Mouse (Mus musculus): Measurements from ENCODE around the gene Dus1l.
"Not testable (repeated sequence)": the region's sequence is repeated elsewhere in the genome, so short reads cannot be mapped to it uniquely, and the experiment has no call there.

Gene Dus1l

DNA sequence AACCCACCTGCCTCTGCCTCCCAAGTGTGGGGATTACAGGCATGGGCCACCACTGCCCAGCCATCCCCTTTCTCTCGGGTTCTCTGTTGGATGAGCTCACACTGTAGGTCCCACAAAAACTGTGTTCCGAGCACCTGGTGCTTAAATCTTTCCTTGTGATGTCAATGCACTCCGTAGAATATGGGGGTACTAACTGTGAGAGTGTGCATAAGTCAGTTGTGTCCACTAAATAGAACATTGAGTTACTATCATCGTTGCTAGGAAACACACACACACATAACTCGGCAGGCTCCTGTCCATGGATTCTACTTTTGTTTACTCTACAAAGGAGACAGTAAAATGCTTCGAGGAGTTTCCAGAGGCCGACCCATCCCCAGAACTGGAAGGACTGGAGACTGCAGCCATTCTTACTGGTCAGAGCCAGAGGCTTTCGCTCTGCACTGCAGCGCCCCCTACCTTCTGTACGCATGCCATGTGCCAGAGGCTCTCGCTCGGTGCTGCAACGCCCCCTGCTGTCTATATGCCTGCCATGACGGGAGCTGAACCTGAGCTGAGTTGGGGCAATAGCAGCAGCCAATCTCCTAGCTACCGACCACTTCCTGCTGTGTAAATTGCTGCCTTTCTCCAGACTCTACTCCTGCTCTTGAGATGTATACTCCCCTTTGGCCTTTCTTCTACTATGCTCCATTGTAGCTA, 20.3 kb downstream of the Dus1l start:
- DNase-seq (ENCODE audit: low read depth), result peak; percentile 78

DNA sequence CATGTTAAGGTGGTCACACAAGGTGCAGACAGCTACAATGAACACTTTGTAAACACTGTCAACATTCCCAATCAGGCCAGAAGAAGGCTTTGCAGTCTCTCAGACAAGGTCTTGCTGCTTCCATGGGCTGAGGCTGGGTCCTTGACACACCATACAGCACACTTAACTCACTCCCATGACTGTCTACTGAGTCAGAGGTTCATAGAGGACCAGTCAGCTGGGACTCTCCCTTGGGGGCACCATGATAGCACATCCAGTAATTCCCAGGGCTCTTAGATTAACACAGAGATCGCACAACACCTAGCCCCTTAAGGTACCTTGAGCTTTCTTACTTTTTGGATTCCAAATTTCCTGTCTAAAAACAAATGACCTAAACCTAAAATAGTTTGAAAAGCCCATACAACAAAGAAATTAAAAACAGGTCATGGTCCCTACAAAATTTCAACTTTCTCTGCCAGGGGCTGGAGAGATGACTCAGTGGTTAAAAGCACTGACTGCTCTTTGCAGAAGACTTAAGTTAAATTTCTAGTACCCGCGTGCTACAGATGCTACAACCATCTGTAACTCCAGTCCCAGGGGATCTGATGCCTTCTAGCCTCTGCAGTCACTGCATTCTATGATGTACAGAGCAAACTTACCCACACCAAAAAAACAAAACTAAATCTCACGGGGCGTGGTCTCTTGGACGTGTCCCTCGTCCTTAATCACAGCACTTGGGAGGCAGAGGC, 22.6 kb downstream of the Dus1l start:
- DNase-seq (ENCODE audit: low read depth), result no peak

DNA sequence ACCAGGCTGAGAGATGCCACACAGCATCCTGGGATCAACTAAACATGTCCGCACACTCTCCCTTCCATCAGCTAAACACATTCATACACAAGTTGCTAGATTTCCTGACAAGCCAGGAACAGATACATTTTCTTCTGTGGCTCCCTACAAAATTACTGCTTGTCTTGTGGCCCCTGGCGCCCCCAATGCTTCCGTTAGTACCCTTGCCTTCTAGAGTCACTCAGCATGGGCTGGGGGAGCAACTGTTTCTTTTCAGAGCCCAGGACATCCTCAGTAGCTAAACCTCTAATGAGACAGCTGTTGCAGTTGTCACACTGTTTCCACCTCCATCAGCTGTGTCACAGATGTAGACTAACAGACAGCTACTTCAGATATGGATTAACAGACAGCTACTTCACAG, 23.5 kb downstream of the Dus1l start:
- no peak for DNase-seq (ENCODE audit: low read depth)

DNA sequence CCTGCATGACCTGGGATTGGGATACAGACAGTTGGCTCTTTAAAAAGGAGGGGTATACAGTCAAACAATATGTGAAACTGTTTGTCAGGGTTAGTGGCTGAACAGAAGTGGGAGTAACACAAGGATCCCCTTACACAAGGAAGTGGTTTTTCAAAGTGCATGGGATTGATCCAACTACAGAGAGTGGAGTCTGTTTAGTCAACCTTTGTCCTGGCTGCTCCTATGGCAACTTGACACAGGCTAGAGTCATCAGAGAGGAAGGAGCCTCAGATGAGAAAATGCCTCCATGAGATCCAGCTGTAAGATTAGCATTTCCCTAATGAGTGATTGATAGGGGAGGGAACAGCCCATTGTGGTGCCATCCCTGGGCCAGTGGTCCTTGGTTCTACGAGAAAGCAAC, 28.0 kb downstream of the Dus1l start:
- no peak for DNase-seq (ENCODE audit: low read depth)

DNA sequence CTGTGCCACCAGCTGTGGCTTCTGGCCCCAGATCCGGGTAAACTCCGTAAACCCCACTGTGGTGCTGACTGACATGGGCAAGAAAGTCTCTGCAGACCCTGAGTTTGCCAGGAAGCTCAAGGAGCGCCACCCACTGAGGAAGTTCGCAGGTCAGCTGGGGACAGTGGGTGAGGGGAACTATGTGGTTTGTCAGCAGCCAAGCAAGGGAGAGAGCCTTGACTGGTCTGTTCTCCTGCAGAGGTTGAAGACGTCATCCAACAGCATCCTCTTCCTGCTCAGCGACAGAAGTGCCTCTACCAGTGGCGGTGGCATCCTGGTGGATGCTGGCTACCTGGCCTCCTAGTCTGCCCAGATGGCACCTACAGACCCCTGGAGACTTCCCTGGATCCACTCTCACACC, 29.2 kb downstream of the Dus1l start:
- not testable (repeated sequence) for DNase-seq (ENCODE audit: low read depth)

DNA sequence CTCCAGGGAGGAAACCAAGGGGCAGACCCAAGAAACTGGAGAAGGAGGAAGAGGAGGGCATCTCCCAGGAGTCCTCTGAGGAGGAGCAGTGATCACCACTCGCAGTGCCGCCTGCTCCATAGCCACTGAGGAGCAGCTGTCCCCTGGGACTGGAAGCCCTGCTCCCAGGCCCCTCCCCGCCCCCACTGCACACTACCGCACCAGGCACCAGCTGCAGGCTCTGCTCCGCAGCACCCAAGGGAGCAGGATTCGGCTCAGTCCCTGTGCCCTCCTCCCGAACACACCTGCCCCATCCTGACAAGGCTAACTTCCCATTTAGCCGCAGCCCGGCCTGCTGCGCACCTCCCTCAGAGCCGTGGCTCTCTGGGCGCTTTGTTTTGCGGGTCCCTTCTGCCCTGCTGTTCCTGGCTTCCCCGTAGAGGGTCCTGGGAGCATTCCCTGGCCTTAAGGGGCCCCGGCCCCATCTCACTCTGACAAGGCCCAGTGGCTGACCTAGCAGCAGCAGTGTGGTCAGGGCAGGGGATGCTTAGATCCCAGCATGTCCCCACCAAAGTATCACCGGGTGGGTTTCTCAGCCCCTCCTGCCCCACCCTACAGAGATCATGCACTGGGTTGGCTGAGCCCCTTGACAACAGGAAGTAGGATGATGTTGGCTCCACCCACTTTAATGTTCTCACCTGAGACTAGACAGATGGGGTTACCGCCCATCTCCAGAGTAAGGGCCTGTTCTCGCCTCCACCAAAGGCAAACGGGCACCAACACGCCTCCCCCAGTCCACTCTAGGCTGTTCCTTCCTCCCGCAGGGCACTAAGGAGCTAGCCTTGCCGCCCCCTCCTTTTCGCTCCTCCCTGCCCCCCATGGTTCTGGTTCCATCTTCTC, 32.8 kb downstream of the Dus1l start:
- not testable (repeated sequence) for DNase-seq (ENCODE audit: low read depth)

DNA sequence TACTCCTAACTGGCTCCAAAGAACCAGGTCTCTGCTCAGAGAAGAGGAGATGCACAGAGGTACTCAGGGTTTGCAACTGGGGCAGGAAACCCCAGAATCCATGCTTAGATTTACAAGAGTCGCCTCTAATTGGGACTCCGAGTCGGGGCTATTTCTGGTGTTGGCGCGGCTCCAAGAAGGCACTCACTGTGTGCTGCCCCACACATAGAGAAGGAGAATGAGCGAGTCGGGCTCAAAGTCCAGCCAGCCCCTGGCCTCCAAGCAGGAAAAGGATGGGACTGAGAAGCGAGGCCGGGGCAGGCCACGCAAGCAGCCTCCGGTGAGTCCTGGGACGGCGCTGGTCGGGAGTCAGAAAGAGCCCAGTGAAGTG, 33.5 kb downstream of the Dus1l start, which contains the start of gene Hmga1b:
Hmga1b (plus strand) TSS at position 123 of the 370 bp plus-strand sequence.
- DNase-seq (ENCODE audit: low read depth), result not testable (repeated sequence)

DNA sequence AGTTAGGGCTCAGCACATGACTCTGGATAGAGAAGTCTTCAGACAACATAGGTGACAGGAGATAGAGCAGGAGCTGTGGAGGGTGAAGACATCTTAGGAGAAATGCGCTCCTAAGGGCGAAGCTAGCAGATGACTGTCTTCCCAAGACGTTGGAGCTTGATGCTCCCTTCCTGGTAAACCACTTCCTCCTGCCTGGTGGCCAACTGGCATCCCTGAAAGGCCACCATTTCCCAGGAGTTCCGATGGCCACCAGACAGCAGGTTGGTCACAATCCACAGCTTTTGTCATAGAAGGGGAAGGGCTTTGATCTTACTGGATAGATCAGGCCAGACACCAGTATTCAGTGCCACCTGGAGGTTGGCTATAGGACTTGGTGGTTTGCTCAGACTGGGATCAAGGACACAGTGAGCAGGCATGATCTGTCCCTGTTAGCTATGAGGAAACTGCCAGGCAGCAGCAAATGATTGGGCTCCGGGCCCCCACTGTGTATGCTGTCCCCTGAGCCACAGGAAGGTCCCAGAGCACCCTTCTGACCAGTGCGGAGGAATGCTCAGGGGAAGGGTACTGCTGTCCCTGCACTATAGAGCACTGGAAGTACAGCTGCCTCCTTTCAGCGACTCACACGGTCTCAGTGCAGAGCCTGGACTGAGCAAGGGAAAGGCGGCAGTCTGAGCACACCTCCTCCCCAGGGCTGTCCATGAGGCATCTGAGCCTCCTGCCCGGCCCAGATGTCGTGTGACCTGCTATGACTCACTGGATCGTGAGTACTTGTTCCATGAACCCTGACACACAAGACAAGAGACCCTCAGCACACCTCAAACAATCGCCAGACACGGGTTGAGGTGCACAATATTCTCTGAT, 34.2 kb downstream of the Dus1l start:
- no peak for DNase-seq (ENCODE audit: low read depth)

DNA sequence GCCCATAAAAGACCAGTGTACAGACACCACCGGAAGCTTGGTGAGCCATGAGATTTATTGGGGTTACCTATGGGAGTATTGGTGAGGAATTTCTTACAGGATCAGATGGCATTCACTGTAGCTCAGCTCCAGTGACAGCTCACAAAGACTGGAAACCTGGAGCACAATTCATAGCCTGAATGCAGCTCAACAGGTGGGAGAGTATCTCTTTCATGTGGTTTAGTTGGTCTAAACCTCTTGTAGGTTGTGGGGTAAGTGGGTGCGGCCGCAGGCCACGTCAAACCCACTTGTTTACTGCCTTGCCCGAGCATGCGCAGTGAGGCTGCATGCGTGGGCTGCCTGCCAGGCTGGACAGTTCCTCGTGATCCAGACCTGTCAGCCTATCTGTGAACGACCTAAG, 36.0 kb downstream of the Dus1l start:
- no peak for DNase-seq (ENCODE audit: low read depth)

DNA sequence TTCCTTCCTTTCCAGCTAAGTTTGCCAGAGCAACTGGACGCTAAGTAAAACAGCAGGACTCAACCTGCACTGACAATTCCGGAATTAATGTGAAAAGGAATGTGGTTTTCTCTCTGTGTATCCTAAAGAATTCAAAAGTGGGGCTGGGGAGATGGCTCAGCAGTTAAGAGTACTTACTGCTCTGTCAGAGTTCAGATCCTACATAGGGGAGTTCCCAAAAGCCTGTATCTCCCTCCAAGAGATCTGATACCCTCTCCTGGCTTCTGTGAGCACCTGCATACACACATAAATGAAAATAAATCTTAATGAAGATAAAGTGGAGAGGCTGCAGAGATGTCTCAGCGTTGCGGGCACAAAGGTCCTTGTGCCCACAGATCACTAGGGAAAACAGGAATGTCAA, 44.6 kb downstream of the Dus1l start:
- DNase-seq (ENCODE audit: low read depth), result no peak

DNA sequence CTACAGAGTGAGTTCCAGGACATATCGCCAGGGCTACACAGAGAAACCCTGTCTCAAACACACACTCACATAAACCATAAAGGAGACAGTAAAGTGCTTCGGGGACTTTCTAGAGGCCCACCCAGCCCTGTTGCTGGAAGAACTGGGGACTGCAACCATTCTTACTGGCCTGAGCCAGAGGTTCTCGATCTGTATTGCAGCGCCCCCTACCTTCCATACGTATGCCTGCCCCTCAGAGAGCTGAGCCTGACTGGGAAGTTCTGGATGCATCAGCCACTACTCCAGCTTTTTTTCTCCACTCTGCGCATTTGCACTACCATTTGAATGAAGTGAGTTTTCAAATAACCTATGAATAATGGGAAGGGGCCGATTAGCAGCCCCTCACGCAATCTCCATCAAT, 46.8 kb downstream of the Dus1l start:
- no peak for DNase-seq (ENCODE audit: low read depth)

DNA sequence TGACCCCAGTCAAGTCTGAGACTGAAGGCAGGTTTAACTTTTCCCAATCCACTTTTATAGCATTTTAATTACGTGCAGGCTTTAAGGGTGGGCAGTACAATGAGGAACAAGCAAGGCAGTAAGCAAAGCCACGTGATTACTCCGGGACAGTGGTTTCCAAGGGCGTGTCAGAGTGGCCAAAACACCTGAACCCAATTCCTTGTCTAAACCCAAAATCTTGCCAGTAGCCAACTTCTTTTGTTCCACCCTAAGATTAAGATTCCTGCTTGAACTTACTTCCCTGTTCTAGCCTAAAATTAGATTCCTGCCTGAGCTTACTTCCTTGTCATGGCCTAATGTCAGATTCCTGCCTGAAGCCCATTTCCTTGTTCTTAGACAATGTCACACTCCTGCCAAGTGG, 48.2 kb downstream of the Dus1l start:
- DNase-seq (ENCODE audit: low read depth), result no peak

DNA sequence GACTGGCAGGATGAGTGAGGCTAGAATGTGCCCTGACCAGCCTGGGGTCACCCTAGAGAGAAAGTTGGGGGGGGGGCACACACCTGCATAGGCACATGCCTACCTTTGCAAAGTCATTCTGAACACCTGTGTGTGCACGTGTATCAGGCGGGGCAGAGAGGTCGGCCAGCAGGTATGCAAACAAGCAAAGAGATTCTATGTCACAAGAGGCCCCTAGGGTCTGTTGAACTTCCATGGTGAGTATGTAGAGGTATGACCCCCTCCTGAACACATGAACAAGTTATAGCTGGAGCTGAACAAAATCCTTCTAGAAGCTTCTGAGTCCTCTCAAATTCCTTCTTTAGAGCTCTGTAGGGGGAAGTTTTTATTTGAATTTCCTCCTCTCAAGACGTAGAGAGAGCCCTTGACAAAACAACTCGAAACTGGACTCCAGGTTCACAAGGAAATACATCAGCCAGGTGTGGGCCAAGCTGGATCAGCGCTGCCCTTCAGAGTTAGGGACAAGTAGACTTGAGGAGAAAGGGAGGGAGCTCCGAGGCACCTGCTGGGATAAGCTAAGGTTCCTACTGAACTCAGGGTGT, 52.0 kb downstream of the Dus1l start:
- no peak for DNase-seq (ENCODE audit: low read depth)

DNA sequence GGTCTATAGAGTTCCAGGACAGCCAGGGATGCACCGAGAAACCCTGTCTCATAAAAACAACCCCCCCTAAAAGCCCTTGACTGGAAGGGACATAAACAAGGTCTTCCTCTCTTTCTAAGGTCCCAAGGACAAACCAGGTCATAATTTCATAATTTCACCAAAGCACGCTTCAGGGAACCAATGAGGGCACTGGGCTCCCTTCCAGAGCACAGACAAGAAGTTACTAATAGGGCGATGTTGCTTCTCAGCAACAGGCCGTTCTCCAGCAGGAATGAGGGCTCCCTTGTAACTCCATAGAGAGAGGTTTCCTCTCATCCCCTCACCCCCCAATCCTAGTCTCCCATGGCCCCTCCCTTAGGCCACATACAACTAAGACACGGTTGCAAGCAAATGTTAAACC, 55.2 kb downstream of the Dus1l start:
- DNase-seq (ENCODE audit: low read depth), result no peak
